Comparison of ENCODE assay signal across 10 mouse cellular contexts in genomic region chr17:23660876-23661200, GRCm38 (mm10). TPM values are rescaled to one million over a fixed set of nuclear protein-coding genes. Genes with fewer than 3 reads are reported as not detected.
DNase-seq lines count a peak whose midpoint lies in the region; ATAC-seq and TF ChIP-seq lines count a peak whose summit lies in the region.
"Had no signal": no experiment of that assay in that cellular context is flagged by ENCODE, and none has a peak within 500 bp of the region (broad histone marks: within the 10 kb centered on the region; RNA-seq: fewer than 3 reads in every experiment).

No protein-coding gene starts in this region.

- TF ChIP-seq POLR2A in small intestine, adult 2 months (IDR thresholded peaks at IDR 0.05; ENCODE audit: low read depth, low read length), result no peak

- H3K4me2 ChIP-seq in forebrain, embryonic 12.5 days, result peak overlapping the region; percentile 13; the same call in 1 of the 2 replicates
- H3K4me2 ChIP-seq in forebrain, embryonic 14.5 days (ENCODE audit: low read length), result no peak overlapping the region
- H3K4me2 ChIP-seq in limb, embryonic 12.5 days, result peak overlapping the region; percentile 27
- peak overlapping the region; percentile 38 for H3K4me2 ChIP-seq in limb, embryonic 13.5 days (replicated peaks)
- H3K4me2 ChIP-seq: neural tube, embryonic 13.5 days had no signal

- no peaks in the 10 kb centered on the region for H3K36me3 ChIP-seq in forebrain, embryonic 12.5 days (replicated peaks)
- H3K36me3 ChIP-seq in forebrain, embryonic 14.5 days (ENCODE audit: control insufficient read depth, insufficient read depth, low read length), result no peaks in the 10 kb centered on the region
- no peaks in the 10 kb centered on the region for H3K36me3 ChIP-seq in limb, embryonic 12.5 days
- H3K36me3 ChIP-seq in limb, embryonic 10.5 days, result no peaks in the 10 kb centered on the region
- no peaks in the 10 kb centered on the region for H3K36me3 ChIP-seq in limb, embryonic 13.5 days
- H3K36me3 ChIP-seq in small intestine, adult 2 months (ENCODE audit: control insufficient read depth, insufficient read depth, low read length), result peaks cover 5% of the 10 kb centered on the region; the same call in 1 of the 2 replicates
- H3K36me3 ChIP-seq: neural tube, embryonic 13.5 days had no signal

- H3K27ac ChIP-seq in forebrain, embryonic 12.5 days, result no peak overlapping the region
- no peak overlapping the region for H3K27ac ChIP-seq in forebrain, embryonic 14.5 days (ENCODE audit: low read depth, low read length)
- no peak overlapping the region for H3K27ac ChIP-seq in limb, embryonic 12.5 days
- H3K27ac ChIP-seq in limb, embryonic 10.5 days, result no peak overlapping the region
- H3K27ac ChIP-seq in limb, embryonic 13.5 days, result no peak overlapping the region
- no peak overlapping the region for H3K27ac ChIP-seq in small intestine, adult 2 months (ENCODE audit: insufficient read depth, low read depth, low read length)
- H3K27ac ChIP-seq: neural tube, embryonic 13.5 days had no signal

- peaks cover 57% of the 10 kb centered on the region for H3K27me3 ChIP-seq in forebrain, embryonic 12.5 days
- peaks cover 34% of the 10 kb centered on the region for H3K27me3 ChIP-seq in forebrain, embryonic 14.5 days (replicated peaks; ENCODE audit: control insufficient read depth, insufficient read depth, low read length)
- H3K27me3 ChIP-seq in limb, embryonic 12.5 days, result peaks cover 42% of the 10 kb centered on the region
- H3K27me3 ChIP-seq in limb, embryonic 10.5 days (ENCODE audit: low read depth, poor library complexity, severe bottlenecking), result peaks cover 52% of the 10 kb centered on the region
- H3K27me3 ChIP-seq in limb, embryonic 13.5 days, result peaks cover 46% of the 10 kb centered on the region
- no peaks in the 10 kb centered on the region for H3K27me3 ChIP-seq in small intestine, adult 2 months (ENCODE audit: control insufficient read depth, insufficient read depth, low read length)

- WGBS in forebrain, embryonic 12.5 days, result 3% methylated on average over 14 of the region's 14 CpGs
- 3% methylated on average over 13 of the region's 14 CpGs for WGBS in forebrain, embryonic 14.5 days
- 3% methylated on average over 14 of the region's 14 CpGs for WGBS in limb, embryonic 12.5 days
- WGBS in limb, embryonic 10.5 days, result 4% methylated on average over 14 of the region's 14 CpGs
- 2% methylated on average over 14 of the region's 14 CpGs for WGBS in limb, embryonic 13.5 days
- under 1% methylated on average over 14 of the region's 14 CpGs for WGBS in small intestine, adult 2 months

- H3K4me1 ChIP-seq in forebrain, embryonic 12.5 days, result peaks cover 2% of the 10 kb centered on the region; the same call in 1 of the 2 replicates
- no peaks in the 10 kb centered on the region for H3K4me1 ChIP-seq in forebrain, embryonic 14.5 days (ENCODE audit: control insufficient read depth, insufficient read depth, low read length)
- H3K4me1 ChIP-seq in limb, embryonic 12.5 days (replicated peaks), result 0 out of 2 replicates have a peak, but pooled peaks cover 10% of the 10 kb centered on the region
- peaks cover 24% of the 10 kb centered on the region for H3K4me1 ChIP-seq in limb, embryonic 10.5 days
- 0 out of 2 replicates have a peak, but pooled peaks cover 9% of the 10 kb centered on the region for H3K4me1 ChIP-seq in limb, embryonic 13.5 days
- H3K4me1 ChIP-seq in small intestine, adult 2 months (ENCODE audit: control insufficient read depth, insufficient read depth, insufficient read length, low read length), result peaks cover 2% of the 10 kb centered on the region; the same call in 1 of the 2 replicates

- no peak overlapping the region for H3K9ac ChIP-seq in forebrain, embryonic 12.5 days
- H3K9ac ChIP-seq in forebrain, embryonic 14.5 days (ENCODE audit: low read length), result no peak overlapping the region
- H3K9ac ChIP-seq in limb, embryonic 12.5 days (replicated peaks), result no peak overlapping the region
- no peak overlapping the region for H3K9ac ChIP-seq in limb, embryonic 13.5 days
- H3K9ac ChIP-seq: neural tube, embryonic 13.5 days had no signal

- H3K4me3 ChIP-seq in forebrain, embryonic 12.5 days (replicated peaks), result 0 out of 2 replicates have a peak overlapping the region, but pooled peaks have one; percentile 8
- no peak overlapping the region for H3K4me3 ChIP-seq in forebrain, embryonic 14.5 days (ENCODE audit: low read depth, low read length)
- H3K4me3 ChIP-seq in limb, embryonic 12.5 days (replicated peaks), result no peak overlapping the region
- no peak overlapping the region for H3K4me3 ChIP-seq in limb, embryonic 10.5 days
- peak overlapping the region; percentile 11; the same call in 1 of the 2 replicates for H3K4me3 ChIP-seq in limb, embryonic 13.5 days
- peak overlapping the region; percentile 87 for H3K4me3 ChIP-seq in small intestine, adult 2 months (ENCODE audit: low read depth, low read length)
- H3K4me3 ChIP-seq: neural tube, embryonic 13.5 days had no signal

- no peak for DNase-seq in forebrain, embryonic 14.5 days (ENCODE audit: low spot score)
- DNase-seq in limb, embryonic 10.5 days (ENCODE audit: low spot score), result no peak
- no peak for DNase-seq in adrenal gland, adult 18-20 months (ENCODE audit: low spot score in 2 of 2)
- DNase-seq in thymus, postnatal 0 days (ENCODE audit: low spot score), result no peak

- no peak for ATAC-seq in forebrain, embryonic 12.5 days (ENCODE audit: low FRiP score)
- no peak for ATAC-seq in forebrain, embryonic 14.5 days
- ATAC-seq in limb, embryonic 12.5 days (ENCODE audit: insufficient number of reproducible peaks, insufficient read depth, low FRiP score, low TSS enrichment, low read depth), result no peak
- no peak for ATAC-seq in limb, embryonic 13.5 days (ENCODE audit: low FRiP score, low read depth)

- TF ChIP-seq CTCF in small intestine, adult 2 months (IDR thresholded peaks at IDR 0.05; ENCODE audit: extremely low read depth, insufficient read length, insufficient replicate concordance, low read depth, low read length), result no peak

- no peaks in the 10 kb centered on the region for H3K9me3 ChIP-seq in forebrain, embryonic 12.5 days
- H3K9me3 ChIP-seq in forebrain, embryonic 14.5 days (replicated peaks; ENCODE audit: control insufficient read depth, low read length), result no peaks in the 10 kb centered on the region
- no peaks in the 10 kb centered on the region for H3K9me3 ChIP-seq in limb, embryonic 12.5 days
- no peaks in the 10 kb centered on the region for H3K9me3 ChIP-seq in limb, embryonic 10.5 days (replicated peaks)
- no peaks in the 10 kb centered on the region for H3K9me3 ChIP-seq in limb, embryonic 13.5 days
- H3K9me3 ChIP-seq: neural tube, embryonic 13.5 days had no signal

RNA-seq across cellular contexts. Expression of gene Bicdl2, which starts 0.5 kb away (rescaled TPM):
- 0.19 and 0.42 TPM in 2 replicates for polyA plus RNA-seq in forebrain, embryonic 12.5 days (2016; fragmentation: Nextera tagmentation; extraction: Ambion mirVana)
- not detected in 2 replicates for polyA plus RNA-seq in forebrain, embryonic 14.5 days (2014; fragmentation: Nextera tagmentation; extraction: Ambion mirVana)
- polyA plus RNA-seq in limb, embryonic 12.5 days (2016; fragmentation: Nextera tagmentation; extraction: Ambion mirVana), result 1.2 and 1.3 TPM in 2 replicates
- 1.4 and 2.0 TPM in 2 replicates for polyA plus RNA-seq in limb, embryonic 10.5 days (2016; fragmentation: Nextera tagmentation; extraction: Ambion mirVana)
- 1.7 and 2.2 TPM in 2 replicates for polyA plus RNA-seq in limb, embryonic 13.5 days (2015; fragmentation: Nextera tagmentation; extraction: Ambion mirVana)
- polyA plus RNA-seq in small intestine, adult 2 months (2012; rRNA removed), result 5.2 and 6.0 TPM in 2 replicates
- total RNA-seq in adrenal gland, adult 18-20 months (2021), result not detected
- 0.58 and 0.99 TPM in 2 replicates for polyA plus RNA-seq in thymus, postnatal 0 days (2015; fragmentation: Nextera tagmentation; extraction: Ambion mirVana)
- total RNA-seq: left cerebral cortex, adult 8-10 months had no signal
- polyA plus RNA-seq: neural tube, embryonic 13.5 days had no signal

RNA-seq across cellular contexts. Expression of gene Hcfc1r1, which starts 12.6 kb away (rescaled TPM):
- polyA plus RNA-seq in forebrain, embryonic 12.5 days (2016; fragmentation: Nextera tagmentation; extraction: Ambion mirVana), result 47.1 and 50.3 TPM in 2 replicates
- 107 and 112 TPM in 2 replicates for polyA plus RNA-seq in forebrain, embryonic 14.5 days (2014; fragmentation: Nextera tagmentation; extraction: Ambion mirVana)
- polyA plus RNA-seq in limb, embryonic 12.5 days (2016; fragmentation: Nextera tagmentation; extraction: Ambion mirVana), result 48.6 and 51.7 TPM in 2 replicates
- polyA plus RNA-seq in limb, embryonic 10.5 days (2016; fragmentation: Nextera tagmentation; extraction: Ambion mirVana), result 29.0 and 30.5 TPM in 2 replicates
- 65.0 and 66.9 TPM in 2 replicates for polyA plus RNA-seq in limb, embryonic 13.5 days (2015; fragmentation: Nextera tagmentation; extraction: Ambion mirVana)
- 106 and 251 TPM in 2 replicates for polyA plus RNA-seq in small intestine, adult 2 months (2012; rRNA removed)
- 100 to 1,000 TPM; 153 to 154 TPM for total RNA-seq in adrenal gland, adult 18-20 months (2021)
- polyA plus RNA-seq in thymus, postnatal 0 days (2015; fragmentation: Nextera tagmentation; extraction: Ambion mirVana), result 62.0 and 70.7 TPM in 2 replicates

RNA-seq across cellular contexts. Expression of gene Thoc6, which starts 12.8 kb away (rescaled TPM):
- polyA plus RNA-seq in forebrain, embryonic 12.5 days (2016; fragmentation: Nextera tagmentation; extraction: Ambion mirVana), result 49.3 and 49.7 TPM in 2 replicates
- 43.8 and 45.9 TPM in 2 replicates for polyA plus RNA-seq in forebrain, embryonic 14.5 days (2014; fragmentation: Nextera tagmentation; extraction: Ambion mirVana)
- 55.1 and 56.3 TPM in 2 replicates for polyA plus RNA-seq in limb, embryonic 12.5 days (2016; fragmentation: Nextera tagmentation; extraction: Ambion mirVana)
- polyA plus RNA-seq in limb, embryonic 10.5 days (2016; fragmentation: Nextera tagmentation; extraction: Ambion mirVana), result 70.4 and 71.1 TPM in 2 replicates
- 45.6 and 48.4 TPM in 2 replicates for polyA plus RNA-seq in limb, embryonic 13.5 days (2015; fragmentation: Nextera tagmentation; extraction: Ambion mirVana)
- polyA plus RNA-seq in small intestine, adult 2 months (2012; rRNA removed), result 12.4 and 19.8 TPM in 2 replicates
- total RNA-seq in adrenal gland, adult 18-20 months (2021), result 10 to 100 TPM; 23.1 to 23.3 TPM
- polyA plus RNA-seq in thymus, postnatal 0 days (2015; fragmentation: Nextera tagmentation; extraction: Ambion mirVana), result 47.3 and 50.7 TPM in 2 replicates

RNA-seq across cellular contexts. Expression of gene Mmp25, which starts 15.8 kb away (rescaled TPM):
- polyA plus RNA-seq in forebrain, embryonic 12.5 days (2016; fragmentation: Nextera tagmentation; extraction: Ambion mirVana), result 0.78 and 0.91 TPM in 2 replicates
- 0.62 and 0.90 TPM in 2 replicates for polyA plus RNA-seq in forebrain, embryonic 14.5 days (2014; fragmentation: Nextera tagmentation; extraction: Ambion mirVana)
- 0.92 and 0.99 TPM in 2 replicates for polyA plus RNA-seq in limb, embryonic 12.5 days (2016; fragmentation: Nextera tagmentation; extraction: Ambion mirVana)
- polyA plus RNA-seq in limb, embryonic 10.5 days (2016; fragmentation: Nextera tagmentation; extraction: Ambion mirVana), result 0.84 and 1.1 TPM in 2 replicates
- 0.81 and 1.0 TPM in 2 replicates for polyA plus RNA-seq in limb, embryonic 13.5 days (2015; fragmentation: Nextera tagmentation; extraction: Ambion mirVana)
- 1.5 and 1.6 TPM in 2 replicates for polyA plus RNA-seq in small intestine, adult 2 months (2012; rRNA removed)
- total RNA-seq in adrenal gland, adult 18-20 months (2021), result under 1 TPM; 0.10 TPM
- 0.59 and 1.1 TPM in 2 replicates for polyA plus RNA-seq in thymus, postnatal 0 days (2015; fragmentation: Nextera tagmentation; extraction: Ambion mirVana)

RNA-seq across cellular contexts. Expression of gene Tnfrsf12a, which starts 16.4 kb away (rescaled TPM):
- polyA plus RNA-seq in forebrain, embryonic 12.5 days (2016; fragmentation: Nextera tagmentation; extraction: Ambion mirVana), result 3.6 and 4.2 TPM in 2 replicates
- polyA plus RNA-seq in forebrain, embryonic 14.5 days (2014; fragmentation: Nextera tagmentation; extraction: Ambion mirVana), result 2.6 and 2.9 TPM in 2 replicates
- 5.7 and 7.6 TPM in 2 replicates for polyA plus RNA-seq in limb, embryonic 12.5 days (2016; fragmentation: Nextera tagmentation; extraction: Ambion mirVana)
- 5.2 and 5.6 TPM in 2 replicates for polyA plus RNA-seq in limb, embryonic 10.5 days (2016; fragmentation: Nextera tagmentation; extraction: Ambion mirVana)
- polyA plus RNA-seq in limb, embryonic 13.5 days (2015; fragmentation: Nextera tagmentation; extraction: Ambion mirVana), result 15.4 and 17.1 TPM in 2 replicates
- polyA plus RNA-seq in small intestine, adult 2 months (2012; rRNA removed), result 27.9 and 30.9 TPM in 2 replicates
- 100 to 1,000 TPM; 224 to 359 TPM for total RNA-seq in adrenal gland, adult 18-20 months (2021)
- polyA plus RNA-seq in thymus, postnatal 0 days (2015; fragmentation: Nextera tagmentation; extraction: Ambion mirVana), result 6.0 and 9.4 TPM in 2 replicates

Comparison
In these comparisons a context has a peak if more than half of its experiments do, and no peak if none do; other contexts are left out.
1. H3K4me3 ChIP-seq: peak in forebrain, embryonic 12.5 days (single experiment), limb, embryonic 13.5 days (single experiment) and small intestine, adult 2 months (single experiment); none in forebrain, embryonic 14.5 days (single experiment), limb, embryonic 12.5 days (single experiment) and limb, embryonic 10.5 days (single experiment).